Mouse (Mus musculus) heart, postnatal 0 days (tissue): ENCODE data around the gene Phlda1.

Experiments
- CTCF ChIP-seq: IDR thresholded peaks from 2 replicates; pipeline ENCODE4 v1.5.1; 2016; ENCODE audit warnings: antibody characterized with exemption, control low read depth, low read depth
- EP300 ChIP-seq: IDR thresholded peaks from 2 replicates; pipeline ENCODE4 v1.6.1; 2016; ENCODE audit warnings: antibody characterized with exemption, low read depth

GRCm38 (mm10) chr10:111528283-111528682, 22.2 kb downstream of the Phlda1 start:
- no peak for TF ChIP-seq CTCF
- no peak for TF ChIP-seq EP300
